Mouse (Mus musculus) Patski (cell line): ENCODE data around the gene Rab5b. TPM values are rescaled to one million over a fixed set of nuclear protein-coding genes. Genes with fewer than 3 reads are reported as not detected.

Source experiments
- ATAC-seq: fragments of 100-300 bp; one replicate; pipeline ENCODE4 v1.8.0; 2021
- CTCF ChIA-PET: fragments of 350-600 bp; sonication (Branson Sonifier 250); formaldehyde crosslinking; loops from one replicate; lab custom pipeline; 2022; ENCODE audit warnings: inconsistent platforms; lab: Charles Lee
- POLR2A ChIA-PET: fragments of 350-600 bp; sonication (Branson Sonifier 250); formaldehyde crosslinking; loops from one replicate; lab custom pipeline; 2022; ENCODE audit warnings: antibody characterized with exemption, inconsistent platforms; lab: Charles Lee
- DNase-seq: peaks from one replicate; pipeline ENCODE4 v3.0.0-alpha.2; 2011; ENCODE audit warnings: low read depth, low spot score
- H3K27me3 ChIP-seq: fragments of 371-371 bp; one replicate; pipeline ENCODE4 v1.5.1; 2021
- CTCF ChIP-seq: fragments of 100-300 bp; IDR thresholded peaks from one replicate; pipeline ENCODE4 v1.5.1; 2021
- in situ Hi-C: fragments of 300-500 bp; cut with MboI; formaldehyde crosslinking; loops from 3 replicates; pipeline ENCODE4 v1.11.1; 2018; ENCODE audit warnings: low pct_unique_long_range_greater_than_20kb, mixed read lengths
- polyA plus RNA-seq: library from polyadenylated mRNA; unstranded; gene quantifications from one replicate; pipeline ENCODE4 v1.2.3, GENCODE M21; 2021

Gene Rab5b
- polyA plus RNA-seq, 1 experiment from 2014 or later, result 93.3 TPM

DNA sequence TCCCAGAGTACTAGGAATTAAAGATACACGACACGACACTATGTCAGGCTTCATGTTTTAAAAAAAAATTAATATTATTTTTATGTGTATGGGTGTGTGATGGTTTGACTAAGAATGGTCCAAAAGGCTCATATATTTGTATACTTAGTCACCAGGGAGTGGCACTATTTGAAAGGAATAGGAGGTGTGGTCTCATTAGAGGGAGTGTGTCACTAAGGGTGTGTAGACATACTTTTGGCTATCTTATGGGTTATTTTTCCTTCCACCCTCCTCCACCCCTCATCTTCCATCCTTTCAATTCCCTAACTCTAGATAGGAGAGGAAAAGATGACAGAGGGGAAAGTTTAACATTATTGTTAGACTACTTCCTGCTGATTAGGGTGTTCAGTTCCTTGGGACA, 30.3 kb downstream of the Rab5b start:
- in situ Hi-C loops, result no loop called here
- H3K27me3 ChIP-seq, result no peaks in the 10 kb centered on the region
- CTCF ChIA-PET, result no interaction called here
- DNase-seq, result no peak
- no peak for ATAC-seq
- TF ChIP-seq CTCF, result no peak
- POLR2A ChIA-PET, result interaction anchor here (0.6 kb wide), 2 partner anchors 39 to 304 kb away, joined by 3 to 4 read pairs; partner anchors contain the start of gene Cdk2

DNA sequence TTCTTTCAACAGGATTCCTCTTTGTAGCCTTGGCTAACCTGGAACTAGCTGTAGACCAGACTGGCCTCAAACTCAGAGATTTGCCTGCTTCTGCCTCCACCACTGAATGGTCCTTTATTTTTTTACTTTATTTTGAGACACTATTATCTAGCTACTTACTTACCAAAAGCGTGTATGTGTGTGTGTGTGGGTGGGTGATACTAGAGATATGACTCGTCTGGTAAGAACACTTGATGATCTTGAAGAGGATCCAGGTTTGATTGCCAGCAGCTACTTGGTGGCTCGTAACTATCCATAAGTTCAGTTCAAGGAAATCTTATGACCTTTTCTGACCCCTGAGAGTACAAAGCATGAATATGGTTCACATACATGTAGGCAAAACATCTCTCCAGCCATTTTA, 30.8 kb downstream of the Rab5b start:
- POLR2A ChIA-PET, result interaction anchor here (0.5 to 0.6 kb wide), 3 partner anchors 14 to 304 kb away, joined by 3 read pairs; no protein-coding TSS in a partner anchor
- no peak for DNase-seq
- CTCF ChIA-PET, result no interaction called here
- TF ChIP-seq CTCF, result no peak
- no peak for ATAC-seq
- no peaks in the 10 kb centered on the region for H3K27me3 ChIP-seq
- in situ Hi-C loops, result no loop called here

DNA sequence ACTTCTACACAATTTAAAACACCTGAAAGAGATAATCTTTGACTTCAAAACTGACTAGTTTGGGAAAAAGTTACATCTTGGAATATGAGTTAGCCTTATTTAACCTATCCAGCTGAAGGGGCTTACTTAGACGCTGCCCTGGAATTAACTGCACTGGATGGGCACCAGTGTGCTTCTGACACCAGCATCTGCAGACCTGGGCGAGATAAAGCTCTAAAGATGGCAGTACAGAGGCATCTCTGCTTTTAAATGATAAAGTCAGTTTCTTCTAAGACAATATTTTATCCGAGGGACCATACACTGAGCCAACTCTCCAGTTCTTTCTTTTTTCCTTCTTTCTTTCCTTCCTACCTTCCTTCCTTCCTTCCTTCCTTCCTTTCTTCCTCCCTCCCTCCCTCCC, 31.3 kb downstream of the Rab5b start:
- in situ Hi-C loops, result no loop called here

DNA sequence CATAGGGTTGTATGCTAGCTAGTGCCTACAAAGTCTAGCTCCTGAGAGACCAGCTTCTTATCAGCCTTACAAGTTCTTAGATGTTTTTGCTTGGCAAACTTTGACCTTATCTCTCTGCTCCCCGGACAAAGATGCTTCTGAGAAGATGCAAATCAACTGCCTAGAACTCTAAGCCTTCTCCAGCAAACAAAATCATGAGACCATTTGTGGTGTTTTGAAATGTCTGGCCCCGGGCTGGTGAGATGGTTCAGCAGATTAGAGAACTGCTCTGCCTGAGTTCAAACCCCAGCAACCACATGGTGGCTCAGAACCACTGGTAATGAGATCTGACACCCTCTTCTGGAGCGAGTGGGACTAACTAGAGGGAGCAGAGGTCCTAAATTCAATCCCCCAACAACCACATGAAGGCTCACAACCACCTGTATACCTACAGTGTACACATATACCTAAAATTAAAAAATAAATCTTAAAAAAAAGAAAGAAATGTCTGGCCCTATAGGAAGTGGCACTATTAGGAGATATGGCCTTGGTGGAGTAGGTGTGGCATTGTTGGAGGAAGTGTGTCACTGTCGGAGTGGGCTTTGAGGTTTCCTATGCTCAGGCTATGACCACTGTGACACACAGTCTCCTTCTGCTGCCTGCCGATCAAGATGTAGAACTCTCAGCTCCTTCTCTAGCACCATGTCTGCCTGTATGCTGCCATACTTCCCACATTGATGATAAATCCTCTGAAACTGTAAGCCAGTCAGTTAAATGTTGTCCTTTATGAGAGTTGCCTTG, 32.4 kb downstream of the Rab5b start:
- ATAC-seq (no peak), DNase-seq (no peak)
- in situ Hi-C loops, result no loop called here
- no peaks in the 10 kb centered on the region for H3K27me3 ChIP-seq
- POLR2A ChIA-PET, result no interaction called here
- CTCF ChIA-PET, result interaction anchor here (1.7 to 2.9 kb wide), 2 partner anchors 10 to 11 kb away, joined by 4 to 11 read pairs; partner anchors contain the start of gene Suox
- TF ChIP-seq CTCF, result no peak

More for the DNA sequence above, 31.3 kb downstream of the Rab5b start:
- no peaks in the 10 kb centered on the region for H3K27me3 ChIP-seq
- ATAC-seq (no peak), DNase-seq (no peak)
- TF ChIP-seq CTCF, result no peak
- ChIA-PET POLR2A (interaction anchor here (0.5 to 0.6 kb wide), 2 partner anchors 13 to 171 kb away, joined by 3 read pairs; no protein-coding TSS in a partner anchor), CTCF (interaction anchor here (1.7 kb wide), 1 partner anchor 11 kb away, joined by 4 read pairs; no protein-coding TSS in a partner anchor)

DNA sequence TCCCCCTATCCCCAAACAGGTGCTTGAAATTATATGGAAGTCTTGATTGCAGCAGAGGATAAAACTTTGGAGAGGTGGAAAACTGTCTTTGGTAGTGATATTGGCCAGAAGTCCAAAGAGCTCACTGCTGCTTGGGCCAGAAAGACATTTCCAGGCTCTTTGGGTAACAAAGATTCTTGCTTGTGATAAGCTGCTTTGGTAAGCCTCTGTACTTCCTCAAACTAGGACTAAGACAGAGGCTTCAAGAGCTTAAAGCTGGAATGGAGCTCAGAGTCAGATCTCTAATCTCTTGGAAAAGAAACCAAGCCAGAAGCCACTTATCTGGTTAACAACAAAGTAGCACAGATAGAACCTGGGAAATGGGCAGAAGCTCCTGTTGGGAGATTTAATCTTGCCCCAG, 33.6 kb downstream of the Rab5b start:
- in situ Hi-C loops, result no loop called here
- no peak for TF ChIP-seq CTCF
- ATAC-seq (no peak), DNase-seq (no peak)
- ChIA-PET CTCF (interaction anchor here (2.9 kb wide), 1 partner anchor 12 kb away, joined by 11 read pairs; the partner anchor contains the start of gene Suox), POLR2A (no interaction called here)
- H3K27me3 ChIP-seq, result no peaks in the 10 kb centered on the region

DNA sequence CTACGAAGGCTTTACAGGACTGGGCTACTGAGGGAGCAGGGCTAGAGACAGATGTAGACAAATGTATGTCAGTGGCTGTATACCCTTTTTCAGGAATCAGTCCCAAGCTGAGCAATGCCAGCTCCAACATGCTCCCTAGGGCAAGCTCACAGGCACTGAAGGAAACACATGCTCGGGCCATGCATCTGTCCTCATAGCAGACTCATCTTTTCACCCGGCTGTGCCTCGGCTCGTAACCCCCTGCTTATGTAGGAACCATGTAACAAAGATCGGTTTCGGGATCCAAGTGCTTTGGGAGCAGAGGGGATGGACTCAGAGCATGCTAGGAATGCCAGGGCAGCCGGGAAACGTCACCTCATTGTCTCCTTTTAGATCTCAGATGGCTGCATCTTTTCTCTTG, 36.6 kb downstream of the Rab5b start:
- POLR2A ChIA-PET, result no interaction called here
- TF ChIP-seq CTCF, result no peak
- H3K27me3 ChIP-seq, result no peaks in the 10 kb centered on the region
- DNase-seq, result no peak
- no peak for ATAC-seq
- CTCF ChIA-PET, result no interaction called here
- in situ Hi-C loops, result no loop called here

DNA sequence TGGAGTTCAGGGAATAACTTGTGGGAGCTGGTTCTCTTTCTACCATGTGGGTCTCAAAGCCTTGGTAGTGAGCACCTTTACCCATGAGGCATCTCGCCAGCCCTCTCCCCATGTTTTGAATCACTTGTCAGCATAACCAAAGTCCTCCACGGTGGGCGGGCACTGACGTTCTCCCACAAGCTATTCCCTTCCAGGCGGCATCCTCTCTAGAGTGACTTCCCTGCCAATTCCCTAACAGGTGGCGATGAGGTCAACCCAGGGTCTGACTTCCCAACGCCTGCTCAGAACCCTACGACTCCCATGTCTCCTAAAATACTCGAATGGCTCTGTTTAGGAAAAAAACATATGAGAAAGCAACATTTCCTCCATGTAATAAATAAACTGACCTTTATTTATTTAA, 38.2 kb downstream of the Rab5b start:
- ChIA-PET CTCF (no interaction called here), POLR2A (no interaction called here)
- no peak for TF ChIP-seq CTCF
- in situ Hi-C loops, result no loop called here
- ATAC-seq, result no peak
- H3K27me3 ChIP-seq, result no peaks in the 10 kb centered on the region
- DNase-seq, result no peak

DNA sequence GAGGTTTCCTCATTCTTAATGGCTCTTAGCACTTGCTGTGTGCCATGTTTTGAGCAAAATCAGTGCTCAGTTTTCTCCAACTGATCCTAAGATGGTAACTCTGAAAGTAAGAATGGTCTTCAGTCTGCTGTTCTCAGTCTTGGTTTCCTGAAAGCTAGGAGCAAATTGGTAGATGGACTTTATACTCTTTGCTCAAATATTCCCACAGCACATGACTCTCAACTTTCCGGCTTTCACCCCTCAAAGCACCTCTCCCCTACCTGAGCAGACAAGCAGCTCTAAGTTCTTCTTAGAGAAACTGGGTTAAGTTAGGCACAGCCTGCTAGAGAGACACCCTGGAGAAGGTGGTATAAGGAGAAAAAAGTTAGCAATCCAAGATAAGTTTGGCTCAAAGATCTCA, 39.3 kb downstream of the Rab5b start:
- DNase-seq (no peak), ATAC-seq (no peak)
- in situ Hi-C loops, result no loop called here
- ChIA-PET CTCF (interaction anchor here (1.5 kb wide), 1 partner anchor 11 kb away, joined by 3 read pairs; no protein-coding TSS in a partner anchor), POLR2A (no interaction called here)
- no peaks in the 10 kb centered on the region for H3K27me3 ChIP-seq
- TF ChIP-seq CTCF, result no peak

DNA sequence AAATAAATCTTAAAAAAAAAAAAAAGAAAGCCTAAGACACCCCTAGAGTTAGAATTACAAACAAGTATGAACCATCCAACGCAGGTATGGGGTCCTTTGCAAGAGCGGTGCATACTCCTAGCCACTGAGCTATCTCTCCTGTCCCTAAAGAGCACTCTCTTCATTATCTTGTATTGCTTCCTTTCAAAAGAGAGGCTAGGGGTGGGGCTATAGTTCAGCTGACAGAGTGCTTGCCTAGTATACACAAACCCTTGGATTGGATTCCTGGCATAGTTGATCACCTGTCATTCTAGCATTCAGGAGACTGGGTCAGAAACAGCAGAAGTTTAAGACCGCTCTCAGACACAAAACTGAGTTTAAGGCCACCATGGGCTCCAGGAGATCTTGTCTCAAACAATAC, 40.8 kb downstream of the Rab5b start:
- CTCF ChIA-PET, result no interaction called here
- no peak for TF ChIP-seq CTCF
- no peaks in the 10 kb centered on the region for H3K27me3 ChIP-seq
- in situ Hi-C loops, result no loop called here
- ATAC-seq (no peak), DNase-seq (no peak)
- POLR2A ChIA-PET, result no interaction called here

DNA sequence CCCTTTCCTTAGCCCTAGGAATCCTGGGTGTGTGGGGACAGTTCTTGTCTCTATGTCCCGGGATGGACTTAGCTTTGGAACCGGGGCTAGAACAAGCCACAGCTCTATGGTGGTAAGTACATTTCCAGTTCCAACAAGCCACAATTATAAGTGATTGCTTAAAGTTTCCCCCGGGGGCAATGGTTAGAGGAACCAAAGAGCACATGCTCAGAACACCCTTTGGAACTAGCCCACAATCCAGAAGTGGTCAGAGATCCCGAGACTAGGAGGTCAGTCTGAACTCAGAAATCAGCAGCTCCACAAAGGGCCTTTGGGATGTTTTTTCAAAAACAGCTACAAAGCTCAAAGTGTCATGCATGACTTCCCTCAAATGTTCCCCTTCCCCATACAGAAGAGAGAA, 42.2 kb downstream of the Rab5b start:
- DNase-seq, result no peak
- in situ Hi-C loops, result no loop called here
- H3K27me3 ChIP-seq, result no peaks in the 10 kb centered on the region
- no peak for ATAC-seq
- ChIA-PET CTCF (interaction anchor here (0.9 to 1.5 kb wide), 2 partner anchors 10 to 13 kb away, joined by 3 to 4 read pairs; no protein-coding TSS in a partner anchor), POLR2A (interaction anchor here (0.7 kb wide), 1 partner anchor 58 kb away, joined by 3 read pairs; no protein-coding TSS in a partner anchor)
- no peak for TF ChIP-seq CTCF
